ENCODE assay signal across 8 mouse cellular contexts in the genomic region with DNA sequence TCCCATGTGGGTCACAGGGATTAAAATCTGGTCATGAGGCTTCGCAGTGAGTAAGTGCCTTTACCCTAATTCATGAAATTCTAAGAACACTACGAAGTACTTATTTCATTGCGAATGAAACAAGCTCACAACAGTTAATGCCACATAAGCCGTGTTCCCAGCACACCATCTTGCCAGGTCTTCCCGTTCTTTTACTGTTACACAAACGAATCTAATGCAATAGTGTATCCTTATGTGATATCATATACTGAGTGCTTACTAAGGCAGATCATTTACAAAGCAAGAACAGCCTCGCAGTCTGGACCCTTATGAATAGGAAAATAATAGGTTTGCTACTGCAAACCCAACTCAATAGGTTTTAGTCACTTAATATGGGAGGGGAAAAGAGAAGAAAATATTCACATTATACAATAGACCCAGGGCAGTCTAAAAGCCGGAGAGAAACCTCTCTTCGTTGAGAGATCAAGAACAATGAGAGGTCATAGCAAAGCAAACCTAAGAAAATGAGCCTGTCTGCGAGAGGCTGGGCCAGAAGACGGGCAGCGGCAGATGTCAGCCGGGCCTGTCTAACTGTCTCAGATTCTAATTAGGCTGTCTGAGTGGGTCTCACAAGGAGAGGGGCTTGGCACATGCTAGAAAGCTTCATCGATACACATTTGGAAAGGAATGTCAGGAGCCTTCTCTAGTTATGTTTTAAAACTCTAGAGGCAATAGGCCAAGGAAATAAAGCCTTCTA. TPM values are rescaled to one million over a fixed set of nuclear protein-coding genes. Genes with fewer than 3 reads are reported as not detected.
A peak's percentile ranks its signal among the peaks of the same experiment; 100 is the strongest.
DNase-seq lines count a peak whose midpoint lies in the region; ATAC-seq and TF ChIP-seq lines count a peak whose summit lies in the region.

No protein-coding gene starts in this region.

- peaks cover 10% of the 10 kb centered on the region for H3K36me3 ChIP-seq in heart, embryonic 11.5 days (ENCODE audit: control insufficient read depth, insufficient read depth, low read length)
- peaks cover 26% of the 10 kb centered on the region for H3K36me3 ChIP-seq in G1E (replicated peaks)
- no peaks in the 10 kb centered on the region for H3K36me3 ChIP-seq in forebrain, embryonic 11.5 days (ENCODE audit: control insufficient read depth, insufficient read depth, low read length)
- peaks cover 5% of the 10 kb centered on the region for H3K36me3 ChIP-seq in liver, embryonic 11.5 days (ENCODE audit: control insufficient read depth, insufficient read depth, low read length)
- peaks cover 8% of the 10 kb centered on the region for H3K36me3 ChIP-seq in stomach, embryonic 15.5 days

- no peak for DNase-seq in heart, adult 8-10 months (ENCODE audit: low spot score)
- no peak for DNase-seq in G1E (ENCODE audit: low spot score)
- no peak for DNase-seq in forebrain, embryonic 11.5 days (ENCODE audit: low spot score)
- no peak for DNase-seq in liver, embryonic 11.5 days (ENCODE audit: low spot score)
- DNase-seq in left cerebral cortex, postnatal 4 days, result no peak
- DNase-seq in urinary bladder, postnatal 25 days (ENCODE audit: low spot score), result no peak

- peak overlapping the region; percentile 79 for H3K9ac ChIP-seq in heart, embryonic 11.5 days (ENCODE audit: low read depth, low read length)
- H3K9ac ChIP-seq in forebrain, embryonic 11.5 days (ENCODE audit: low read length), result peak overlapping the region; percentile 89
- H3K9ac ChIP-seq in liver, embryonic 11.5 days (ENCODE audit: low read depth, low read length), result peak overlapping the region; percentile 74
- peak overlapping the region; percentile 92 for H3K9ac ChIP-seq in stomach, embryonic 15.5 days

- H3K4me2 ChIP-seq in heart, embryonic 11.5 days, result peak overlapping the region; percentile 59
- peak overlapping the region; percentile 67 for H3K4me2 ChIP-seq in forebrain, embryonic 11.5 days (ENCODE audit: low read depth, low read length, severe bottlenecking)
- peak overlapping the region; percentile 73 for H3K4me2 ChIP-seq in liver, embryonic 11.5 days
- peak overlapping the region; percentile 59 for H3K4me2 ChIP-seq in stomach, embryonic 15.5 days

- H3K9me3 ChIP-seq in heart, embryonic 11.5 days (replicated peaks; ENCODE audit: control insufficient read depth, low read length), result no peaks in the 10 kb centered on the region
- no peaks in the 10 kb centered on the region for H3K9me3 ChIP-seq in G1E (replicated peaks)
- H3K9me3 ChIP-seq in forebrain, embryonic 11.5 days (ENCODE audit: control insufficient read depth, low read length), result no peaks in the 10 kb centered on the region
- H3K9me3 ChIP-seq in liver, embryonic 11.5 days (ENCODE audit: control insufficient read depth, low read length), result no peaks in the 10 kb centered on the region
- no peaks in the 10 kb centered on the region for H3K9me3 ChIP-seq in stomach, embryonic 15.5 days

- intact Hi-C loops in left cerebral cortex, postnatal 4 days (cut with DNase I), result no loop called here

- no peaks in the 10 kb centered on the region for H3K27me3 ChIP-seq in heart, embryonic 11.5 days (ENCODE audit: control insufficient read depth, insufficient read depth, low read length)
- H3K27me3 ChIP-seq in G1E (ENCODE audit: insufficient read depth, low read length), result no peaks in the 10 kb centered on the region
- no peaks in the 10 kb centered on the region for H3K27me3 ChIP-seq in forebrain, embryonic 11.5 days (ENCODE audit: control insufficient read depth, insufficient read depth, low read length)
- H3K27me3 ChIP-seq in liver, embryonic 11.5 days (replicated peaks; ENCODE audit: control insufficient read depth, insufficient read depth, low read length), result no peaks in the 10 kb centered on the region
- H3K27me3 ChIP-seq in stomach, embryonic 15.5 days (replicated peaks), result no peaks in the 10 kb centered on the region

- H3K27ac ChIP-seq in heart, embryonic 11.5 days (ENCODE audit: low read depth, low read length), result peak overlapping the region; percentile 98
- peak overlapping the region; percentile 74 for H3K27ac ChIP-seq in forebrain, embryonic 11.5 days (ENCODE audit: low read depth, low read length)
- peak overlapping the region; percentile 80 for H3K27ac ChIP-seq in liver, embryonic 11.5 days (ENCODE audit: low read depth, low read length)
- H3K27ac ChIP-seq in stomach, embryonic 15.5 days, result peak overlapping the region; percentile 98

- H3K4me1 ChIP-seq in heart, embryonic 11.5 days (ENCODE audit: control insufficient read depth, insufficient read depth, low read length), result peaks cover 7% of the 10 kb centered on the region; the same call in 1 of the 2 replicates
- peaks cover 11% of the 10 kb centered on the region for H3K4me1 ChIP-seq in G1E (ENCODE audit: insufficient read depth, low read depth, low read length)
- H3K4me1 ChIP-seq in forebrain, embryonic 11.5 days (replicated peaks; ENCODE audit: control insufficient read depth, insufficient read depth, low read length), result peaks cover 2% of the 10 kb centered on the region; the same call in 1 of the 2 replicates
- H3K4me1 ChIP-seq in liver, embryonic 11.5 days (replicated peaks; ENCODE audit: control insufficient read depth, insufficient read depth, low read length), result peaks cover 3% of the 10 kb centered on the region; the same call in 1 of the 2 replicates
- H3K4me1 ChIP-seq in stomach, embryonic 15.5 days, result no peaks in the 10 kb centered on the region

- peak overlapping the region; percentile 61 for H3K4me3 ChIP-seq in heart, embryonic 11.5 days (ENCODE audit: low read depth, low read length)
- H3K4me3 ChIP-seq in G1E (ENCODE audit: low read depth, low read length), result peak overlapping the region; percentile 81
- peak overlapping the region; percentile 63 for H3K4me3 ChIP-seq in forebrain, embryonic 11.5 days (ENCODE audit: low read depth, low read length)
- peak overlapping the region; percentile 71 for H3K4me3 ChIP-seq in liver, embryonic 11.5 days (ENCODE audit: low read depth, low read length)
- H3K4me3 ChIP-seq in stomach, embryonic 15.5 days (replicated peaks), result peak overlapping the region; percentile 78

- ATAC-seq in heart, embryonic 11.5 days (replicated peaks; ENCODE audit: insufficient number of reproducible peaks, low FRiP score, low TSS enrichment), result no peak
- ATAC-seq in G1E (ENCODE audit: extremely low read depth, insufficient number of reproducible peaks, low FRiP score, poor library complexity, severe bottlenecking), result no peak
- ATAC-seq in forebrain, embryonic 11.5 days (replicated peaks; ENCODE audit: low FRiP score), result peak; percentile 37
- ATAC-seq in liver, embryonic 11.5 days (replicated peaks; ENCODE audit: low FRiP score), result peak; percentile 19; the same call in 1 of the 2 replicates
- no peak for ATAC-seq in stomach, embryonic 15.5 days (ENCODE audit: insufficient read depth, low FRiP score, low read depth)

- no peak for TF ChIP-seq CTCF in G1E (IDR thresholded peaks at IDR 0.05; ENCODE audit: low read depth, low read length)

- WGBS in heart, embryonic 11.5 days (ENCODE audit: insufficient replicate concordance), result 42% methylated on average over 14 of the region's 14 CpGs
- 37% methylated on average over 14 of the region's 14 CpGs for WGBS in forebrain, embryonic 11.5 days
- WGBS in liver, embryonic 11.5 days, result 44% methylated on average over 14 of the region's 14 CpGs
- WGBS in stomach, embryonic 15.5 days, result 33% methylated on average over 14 of the region's 14 CpGs

RNA-seq across cellular contexts. Expression of a gene that starts 1.3 kb away (rescaled TPM):
- polyA plus RNA-seq in heart, embryonic 11.5 days (2014; fragmentation: Nextera tagmentation; extraction: Ambion mirVana), result 210 and 221 TPM in 2 replicates
- total RNA-seq in heart, adult 8-10 months (2022), result 10 to 100 TPM; 21.4 to 36.3 (median 25.7) TPM
- 40.1 and 55.2 TPM in 2 replicates for total RNA-seq in G1E (2014; fragmentation: Nextera tagmentation)
- total RNA-seq in G1E (2017), result 275 and 289 TPM in 2 replicates
- 19.8 and 20.1 TPM in 2 replicates for polyA plus RNA-seq in G1E (2012)
- polyA plus RNA-seq in forebrain, embryonic 11.5 days (2014; fragmentation: Nextera tagmentation; extraction: Ambion mirVana), result 163 and 188 TPM in 2 replicates
- 109 and 115 TPM in 2 replicates for polyA plus RNA-seq in liver, embryonic 11.5 days (2014; fragmentation: Nextera tagmentation; extraction: Ambion mirVana)
- 166 and 178 TPM in 2 replicates for polyA plus RNA-seq in stomach, embryonic 15.5 days (2015; fragmentation: Nextera tagmentation; extraction: Ambion mirVana)
- total RNA-seq in left cerebral cortex, postnatal 4 days (2021), result 10 to 100 TPM; 40.1 to 49.3 TPM

RNA-seq across cellular contexts. Expression of a gene that starts 33.9 kb away (rescaled TPM):
- 20.3 and 20.8 TPM in 2 replicates for polyA plus RNA-seq in heart, embryonic 11.5 days (2014; fragmentation: Nextera tagmentation; extraction: Ambion mirVana)
- total RNA-seq in heart, adult 8-10 months (2022), result 10 to 100 TPM; 27.0 to 30.8 (median 29.0) TPM
- total RNA-seq in G1E (2014; fragmentation: Nextera tagmentation) (124 and 161 TPM in 2 replicates), G1E (2017) (36.7 and 37.6 TPM in 2 replicates)
- polyA plus RNA-seq in G1E (2012), result 36.1 and 45.8 TPM in 2 replicates
- polyA plus RNA-seq in forebrain, embryonic 11.5 days (2014; fragmentation: Nextera tagmentation; extraction: Ambion mirVana), result 33.2 and 38.6 TPM in 2 replicates
- 13.3 and 17.8 TPM in 2 replicates for polyA plus RNA-seq in liver, embryonic 11.5 days (2014; fragmentation: Nextera tagmentation; extraction: Ambion mirVana)
- polyA plus RNA-seq in stomach, embryonic 15.5 days (2015; fragmentation: Nextera tagmentation; extraction: Ambion mirVana), result 19.6 and 25.1 TPM in 2 replicates
- total RNA-seq in left cerebral cortex, postnatal 4 days (2021), result 10 to 100 TPM; 64.1 to 69.4 TPM

Comparison
In these comparisons a context has a peak if more than half of its experiments do, and no peak if none do; other contexts are left out.
1. ATAC-seq: peak in forebrain, embryonic 11.5 days (single experiment) and liver, embryonic 11.5 days (single experiment); none in heart, embryonic 11.5 days (single experiment), G1E (single experiment) and stomach, embryonic 15.5 days (single experiment).
2. Peak in every context shown above with its lines, with median percentiles within 50 percentile points of each other: H3K27ac ChIP-seq, H3K4me2 ChIP-seq, H3K4me3 ChIP-seq and H3K9ac ChIP-seq.